ENCODE assay signal across 21 mouse cellular contexts in the genomic region with DNA sequence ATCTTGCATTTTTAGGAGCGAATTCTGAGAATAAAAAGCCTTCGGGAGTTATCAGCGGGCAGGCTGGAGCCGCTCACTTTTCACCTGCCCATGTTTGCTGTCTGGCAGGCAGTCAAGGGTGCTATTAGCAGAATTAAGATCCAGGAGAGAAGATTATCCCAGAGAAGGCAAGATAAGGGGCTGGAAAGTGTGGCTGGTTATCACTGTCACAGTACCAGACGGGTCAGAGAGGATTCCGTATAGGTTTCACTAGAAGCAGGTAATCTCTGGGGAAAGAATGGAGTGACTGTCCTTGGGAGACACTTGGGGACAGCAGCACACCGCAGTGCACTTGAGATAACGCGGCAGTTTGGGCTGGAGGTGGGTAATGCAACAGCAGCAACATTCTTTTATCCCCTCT.
A peak's percentile ranks its signal among the peaks of the same experiment; 100 is the strongest.
DNase-seq lines count a peak whose midpoint lies in the region; ATAC-seq and TF ChIP-seq lines count a peak whose summit lies in the region.
"Had no signal": no experiment of that assay in that cellular context is flagged by ENCODE, and none has a peak within 500 bp of the region (broad histone marks: within the 10 kb centered on the region; RNA-seq: fewer than 3 reads in every experiment).

No protein-coding gene starts in this region.

- WGBS in heart, embryonic 12.5 days = 17% methylated on average over 9 of the region's 9 CpGs
- WGBS in intestine, embryonic 14.5 days = 45% methylated on average over 9 of the region's 9 CpGs
- 44% methylated on average over 9 of the region's 9 CpGs for WGBS in intestine, embryonic 16.5 days
- 59% methylated on average over 9 of the region's 9 CpGs for WGBS in liver, postnatal 0 days (ENCODE audit: insufficient replicate concordance)

- TF ChIP-seq CTCF in liver, postnatal 0 days (IDR thresholded peaks at IDR 0.05; ENCODE audit: low read depth) = no peak

- no peak overlapping the region; the same call in 1 of the 2 replicates for H3K27ac ChIP-seq in heart, embryonic 12.5 days (ENCODE audit: poor library complexity, severe bottlenecking)
- no peak overlapping the region for H3K27ac ChIP-seq in intestine, embryonic 14.5 days (ENCODE audit: low read depth)
- H3K27ac ChIP-seq in intestine, embryonic 16.5 days (ENCODE audit: low read length) = no peak overlapping the region
- H3K27ac ChIP-seq in liver, postnatal 0 days (ENCODE audit: low read depth) = no peak overlapping the region
- H3K27ac ChIP-seq: embryonic facial prominence, embryonic 10.5 days; forebrain, embryonic 12.5 days; layer of hippocampus, adult 2 months; limb, embryonic 15.5 days; neural tube, embryonic 15.5 days had no signal

- no peak for DNase-seq in heart, adult 9 months (ENCODE audit: low spot score in 2 of 2)
- peak; percentile 45 for DNase-seq in intestine, embryonic 14.5 days (ENCODE audit: low spot score)
- DNase-seq in lung, postnatal 36 days = peak; percentile 22
- no peak for DNase-seq in lung, postnatal 25 days (ENCODE audit: low spot score)
- DNase-seq in liver, postnatal 0 days = peak; percentile 12
- DNase-seq: adrenal gland, postnatal 36 days; cerebellum, adult 18-20 months; cerebellum, postnatal 25 days; kidney, adult 2 months; kidney, postnatal 14 days; layer of hippocampus, postnatal 36 days; thymus, postnatal 25 days had no signal

- H3K27me3 ChIP-seq in heart, embryonic 12.5 days (replicated peaks) = no peaks in the 10 kb centered on the region
- no peaks in the 10 kb centered on the region for H3K27me3 ChIP-seq in intestine, embryonic 14.5 days (replicated peaks; ENCODE audit: control insufficient read depth, insufficient read depth, low read length)
- no peaks in the 10 kb centered on the region for H3K27me3 ChIP-seq in intestine, embryonic 16.5 days (replicated peaks; ENCODE audit: control insufficient read depth, insufficient read depth, low read length)
- H3K27me3 ChIP-seq in liver, postnatal 0 days (ENCODE audit: insufficient read depth, low read length) = no peaks in the 10 kb centered on the region
- H3K27me3 ChIP-seq: megakaryocyte, embryonic 14.5 days; neural tube, embryonic 15.5 days had no signal

- H3K4me2 ChIP-seq in heart, embryonic 12.5 days = peak overlapping the region; percentile 39
- no peak overlapping the region for H3K4me2 ChIP-seq in intestine, embryonic 14.5 days (ENCODE audit: low read length)
- no peak overlapping the region for H3K4me2 ChIP-seq in intestine, embryonic 16.5 days (ENCODE audit: low read depth, low read length)
- H3K4me2 ChIP-seq in liver, postnatal 0 days (ENCODE audit: low read depth, low read length) = no peak overlapping the region
- H3K4me2 ChIP-seq: forebrain, embryonic 12.5 days; limb, embryonic 15.5 days; neural tube, embryonic 15.5 days had no signal

- H3K9ac ChIP-seq in heart, embryonic 12.5 days = no peak overlapping the region
- H3K9ac ChIP-seq in intestine, embryonic 14.5 days (ENCODE audit: low read length) = no peak overlapping the region
- no peak overlapping the region for H3K9ac ChIP-seq in intestine, embryonic 16.5 days (ENCODE audit: low read depth, low read length)
- no peak overlapping the region for H3K9ac ChIP-seq in liver, postnatal 0 days (replicated peaks)
- H3K9ac ChIP-seq: forebrain, embryonic 12.5 days; limb, embryonic 15.5 days; neural tube, embryonic 15.5 days had no signal

- H3K9me3 ChIP-seq in heart, embryonic 12.5 days (replicated peaks) = peaks cover 6% of the 10 kb centered on the region
- no peaks in the 10 kb centered on the region for H3K9me3 ChIP-seq in intestine, embryonic 14.5 days (ENCODE audit: control insufficient read depth, low read length)
- no peaks in the 10 kb centered on the region for H3K9me3 ChIP-seq in intestine, embryonic 16.5 days (ENCODE audit: control insufficient read depth, low read length)
- H3K9me3 ChIP-seq in liver, postnatal 0 days (ENCODE audit: low read length) = no peaks in the 10 kb centered on the region
- H3K9me3 ChIP-seq: forebrain, embryonic 12.5 days; limb, embryonic 15.5 days; neural tube, embryonic 15.5 days had no signal

- peaks cover 27% of the 10 kb centered on the region for H3K4me1 ChIP-seq in heart, embryonic 12.5 days (replicated peaks)
- no peaks in the 10 kb centered on the region for H3K4me1 ChIP-seq in intestine, embryonic 14.5 days (replicated peaks; ENCODE audit: control insufficient read depth, insufficient read depth, low read length)
- H3K4me1 ChIP-seq in intestine, embryonic 16.5 days (ENCODE audit: control insufficient read depth, insufficient read depth, low read length) = no peaks in the 10 kb centered on the region
- H3K4me1 ChIP-seq in liver, postnatal 0 days (ENCODE audit: insufficient read depth) = 0 out of 2 replicates have a peak, but pooled peaks cover 5% of the 10 kb centered on the region
- H3K4me1 ChIP-seq: forebrain, embryonic 12.5 days; megakaryocyte, embryonic 14.5 days; neural tube, embryonic 15.5 days had no signal

- H3K36me3 ChIP-seq in heart, embryonic 12.5 days = no peaks in the 10 kb centered on the region
- no peaks in the 10 kb centered on the region for H3K36me3 ChIP-seq in intestine, embryonic 14.5 days (ENCODE audit: control insufficient read depth, insufficient read depth, low read length)
- H3K36me3 ChIP-seq in intestine, embryonic 16.5 days (ENCODE audit: control insufficient read depth, insufficient read depth, low read length) = no peaks in the 10 kb centered on the region
- H3K36me3 ChIP-seq in liver, postnatal 0 days (replicated peaks; ENCODE audit: insufficient read depth, low read length) = no peaks in the 10 kb centered on the region
- H3K36me3 ChIP-seq: embryonic facial prominence, embryonic 10.5 days; forebrain, embryonic 12.5 days; limb, embryonic 15.5 days; neural tube, embryonic 15.5 days had no signal

- no peak for ATAC-seq in heart, embryonic 12.5 days (ENCODE audit: insufficient number of reproducible peaks, low FRiP score)
- no peak for ATAC-seq in intestine, embryonic 14.5 days (replicated peaks; ENCODE audit: low FRiP score, low TSS enrichment, low read depth)
- no peak for ATAC-seq in intestine, embryonic 16.5 days
- ATAC-seq in liver, postnatal 0 days = no peak
- ATAC-seq: midbrain, embryonic 16.5 days had no signal

- no peak for TF ChIP-seq EP300 in liver, postnatal 0 days (IDR thresholded peaks at IDR 0.05; ENCODE audit: low read depth)

- no peak overlapping the region for H3K4me3 ChIP-seq in heart, embryonic 12.5 days
- H3K4me3 ChIP-seq in intestine, embryonic 14.5 days (ENCODE audit: low read depth, low read length) = no peak overlapping the region
- no peak overlapping the region for H3K4me3 ChIP-seq in intestine, embryonic 16.5 days (ENCODE audit: low read length)
- H3K4me3 ChIP-seq in liver, postnatal 0 days (ENCODE audit: low read depth, low read length) = no peak overlapping the region
- H3K4me3 ChIP-seq: embryonic facial prominence, embryonic 10.5 days; forebrain, embryonic 12.5 days; layer of hippocampus, adult 2 months; limb, embryonic 15.5 days; megakaryocyte, embryonic 14.5 days; neural tube, embryonic 15.5 days had no signal

Comparison
In these comparisons a context has a peak if more than half of its experiments do, and no peak if none do; other contexts are left out.
1. DNase-seq: peak in intestine, embryonic 14.5 days (single experiment), lung, postnatal 36 days (single experiment) and liver, postnatal 0 days (single experiment); none in heart, adult 9 months (0 of 2) and lung, postnatal 25 days (single experiment).